Mouse (Mus musculus) megakaryocyte, embryonic 14.5 days (primary cell): ENCODE results near the gene Josd1.

Experiments
- FLI1 ChIP-seq: IDR thresholded peaks from 2 replicates; pipeline ENCODE4 v1.6.1; 2012; ENCODE audit warnings: low read length, inconsistent platforms, mixed read lengths
- GATA1 ChIP-seq: IDR thresholded peaks from 3 replicates; pipeline ENCODE4 v1.6.1; 2012; ENCODE audit warnings: mixed read lengths, low read length, inconsistent platforms, borderline replicate concordance

DNA sequence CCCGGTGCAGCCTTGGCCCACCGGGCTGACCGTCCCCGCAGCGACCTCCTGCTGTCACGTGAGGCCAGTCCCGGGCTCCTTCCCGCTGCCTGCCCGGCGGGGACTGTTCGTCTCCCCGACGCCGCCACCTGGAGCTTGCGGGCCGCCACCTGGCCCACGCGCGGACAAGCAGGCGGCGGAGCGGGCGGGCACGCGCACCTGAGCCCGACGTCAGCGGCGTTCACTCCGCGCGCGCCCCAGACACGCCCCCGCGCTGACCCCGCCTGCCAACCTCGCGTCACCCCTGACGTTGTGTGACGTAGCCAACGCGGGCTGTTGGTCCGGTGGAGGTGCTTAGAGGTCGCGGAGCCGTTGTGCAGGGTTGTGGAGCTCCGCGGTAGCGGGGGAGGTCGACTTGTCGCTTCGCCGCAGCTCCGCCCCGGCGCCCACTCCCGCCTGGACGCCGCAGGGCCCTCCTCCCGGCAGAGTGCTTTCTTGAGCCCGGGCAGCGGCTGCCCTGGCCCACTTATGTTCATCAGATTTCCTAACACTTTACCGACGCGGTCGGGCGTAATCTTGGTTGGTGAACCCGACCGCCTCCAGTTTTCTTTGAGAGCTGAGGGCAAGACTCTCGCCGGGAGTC is at the start of gene Josd1:
- TF ChIP-seq GATA1 (no peak), FLI1 (no peak)
